Mouse (Mus musculus) intestine, embryonic 14.5 days (tissue): ENCODE measurements at regions not wholly inside any gene's neighbourhood (a gene's known extent, or its start where the extent isn't known, plus 50 kb on each side); places are given as distances from the start of the nearest gene placed in this dataset.

Source experiments
- ATAC-seq: fragments of 200-750 bp; cut with Nextera tagmentation; replicated peaks from 2 replicates; pipeline ENCODE4 v1.8.0; 2017; ENCODE audit warnings: low read depth, moderate number of reproducible peaks, moderate TSS enrichment, moderate library complexity; ENCODE audit not compliant: low FRiP score, low TSS enrichment
- DNase-seq: peaks from one replicate; pipeline ENCODE4 v3.0.0-alpha.2; 2018; ENCODE audit warnings: low spot score
- H3K27ac ChIP-seq: fragments of 300-500 bp; sonication (generic); 2 replicates; pipeline ENCODE4 v1.5.1; 2014; ENCODE audit warnings: low read depth, mild to moderate bottlenecking, control low read depth
- H3K27me3 ChIP-seq: fragments of 300-500 bp; sonication (generic); replicated peaks from 2 replicates; pipeline ENCODE4 v1.6.1; 2014; ENCODE audit warnings: low read length, control low read depth; ENCODE audit not compliant: control insufficient read depth, insufficient read depth
- H3K36me3 ChIP-seq: fragments of 300-500 bp; sonication (generic); 2 replicates; pipeline ENCODE4 v1.6.1; 2014; ENCODE audit warnings: low read length, control low read depth; ENCODE audit not compliant: control insufficient read depth, insufficient read depth
- H3K4me1 ChIP-seq: fragments of 300-500 bp; sonication (generic); replicated peaks from 2 replicates; pipeline ENCODE4 v1.6.1; 2014; ENCODE audit warnings: low read length, control low read depth, mixed read lengths; ENCODE audit not compliant: control insufficient read depth, insufficient read depth
- H3K4me2 ChIP-seq: fragments of 300-500 bp; sonication (generic); 2 replicates; pipeline ENCODE4 v1.6.1; 2014; ENCODE audit warnings: low read length
- H3K4me3 ChIP-seq: fragments of 300-500 bp; sonication (generic); 2 replicates; pipeline ENCODE4 v1.5.1; 2014; ENCODE audit warnings: low read depth, low read length, control low read depth, mixed read lengths
- H3K9ac ChIP-seq: fragments of 300-500 bp; sonication (generic); 2 replicates; pipeline ENCODE4 v1.6.1; 2014; ENCODE audit warnings: mild to moderate bottlenecking, low read length
- H3K9me3 ChIP-seq: fragments of 300-500 bp; sonication (generic); 2 replicates; pipeline ENCODE4 v1.6.1; 2016; ENCODE audit warnings: low read length, control low read depth; ENCODE audit not compliant: control insufficient read depth
- WGBS: fragments of 180-500 bp; shearing (Covaris S2); extraction: QIAGEN DNeasy Blood & Tissue Kit; methylation state at CpG from one replicate; pipeline ENCODE4 v1.1.7; 2014; 5-methylcytosine and 5-hydroxymethylcytosine counted together

DNA sequence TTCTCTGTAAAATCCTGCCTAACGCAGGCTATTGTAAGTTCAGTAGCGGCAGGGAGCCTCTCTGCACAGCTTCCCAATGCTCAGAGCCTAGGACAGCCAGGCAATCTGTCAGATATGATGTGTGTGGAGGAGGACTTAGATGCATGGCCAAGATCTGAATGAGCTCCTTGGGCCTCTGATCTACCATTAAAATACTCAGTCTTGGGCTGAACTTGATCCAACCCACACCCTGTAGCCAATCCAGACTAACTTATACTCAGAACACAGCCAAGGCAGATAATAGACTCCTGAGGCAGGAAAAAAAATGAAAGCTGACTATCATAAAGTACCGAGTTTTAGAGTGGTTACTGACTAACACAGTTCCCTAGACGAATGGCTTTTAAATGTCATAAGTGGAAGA, 165.4 kb upstream of the Zfp618 start:
- H3K27ac ChIP-seq = no peak overlapping the region
- no peaks in the 10 kb centered on the region for H3K4me1 ChIP-seq
- H3K27me3 ChIP-seq = no peaks in the 10 kb centered on the region
- WGBS = 72% methylated on average over 4 of the region's 4 CpGs
- H3K9ac ChIP-seq = no peak overlapping the region
- no peaks in the 10 kb centered on the region for H3K9me3 ChIP-seq
- no peak overlapping the region for H3K4me2 ChIP-seq
- no peaks in the 10 kb centered on the region for H3K36me3 ChIP-seq
- no peak overlapping the region for H3K4me3 ChIP-seq
- ATAC-seq (no peak), DNase-seq (no peak)

- DNase-seq (no peak), ATAC-seq (no peak)
- no peak overlapping the region for H3K4me2 ChIP-seq
Measured at GRCm38 (mm10) chr4:62805841-62806240, 159.5 kb upstream of the Zfp618 start.

DNA sequence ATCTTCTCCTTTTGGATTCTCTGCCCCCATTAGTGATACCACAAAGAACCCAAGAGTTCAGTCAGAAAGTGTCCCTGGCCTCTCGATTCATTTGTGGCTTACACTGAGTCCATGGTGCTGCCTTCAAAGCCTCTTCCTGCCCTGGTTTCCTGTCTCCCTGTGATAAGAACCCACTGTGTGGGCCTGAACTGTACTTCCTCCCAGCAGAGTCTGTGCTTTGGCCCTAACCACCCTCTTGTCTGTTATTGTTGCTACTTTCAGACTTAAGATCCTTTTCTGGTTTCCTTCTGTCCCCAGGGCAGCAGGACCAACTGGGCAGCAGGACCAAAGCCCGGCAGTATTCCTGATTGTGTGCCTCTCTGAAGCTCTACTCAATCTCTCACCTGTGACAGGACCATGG, 158.6 kb upstream of the Zfp618 start:
- no peak overlapping the region for H3K4me2 ChIP-seq
- DNase-seq (no peak), ATAC-seq (no peak)
- H3K9ac ChIP-seq = no peak overlapping the region
- WGBS = 65% methylated on average over 2 of the region's 2 CpGs
- no peaks in the 10 kb centered on the region for H3K27me3 ChIP-seq
- H3K36me3 ChIP-seq = no peaks in the 10 kb centered on the region
- no peaks in the 10 kb centered on the region for H3K9me3 ChIP-seq
- no peak overlapping the region for H3K4me3 ChIP-seq
- H3K4me1 ChIP-seq = 0 out of 2 replicates have a peak, but pooled peaks cover 6% of the 10 kb centered on the region
- H3K27ac ChIP-seq = no peak overlapping the region

More at GRCm38 (mm10) chr4:62805841-62806240, 159.5 kb upstream of the Zfp618 start:
- Histone ChIP-seq H3K4me3 (no peak overlapping the region), H3K4me1 (0 out of 2 replicates have a peak, but pooled peaks cover 6% of the 10 kb centered on the region), H3K36me3 (no peaks in the 10 kb centered on the region), H3K27ac (no peak overlapping the region), H3K9ac (no peak overlapping the region), H3K9me3 (no peaks in the 10 kb centered on the region), H3K27me3 (no peaks in the 10 kb centered on the region)
- WGBS = 3% methylated on average over 6 of the region's 6 CpGs

GRCm38 (mm10) chr4:62807926-62808552, 157.3 kb upstream of the Zfp618 start:
- WGBS = 72% methylated on average over 12 of the region's 12 CpGs
- no peaks in the 10 kb centered on the region for H3K9me3 ChIP-seq
- H3K27me3 ChIP-seq = no peaks in the 10 kb centered on the region
- ATAC-seq (no peak), DNase-seq (no peak)
- H3K27ac ChIP-seq = no peak overlapping the region
- 0 out of 2 replicates have a peak, but pooled peaks cover 6% of the 10 kb centered on the region for H3K4me1 ChIP-seq
- H3K4me2 ChIP-seq = no peak overlapping the region
- no peak overlapping the region for H3K4me3 ChIP-seq
- no peak overlapping the region for H3K9ac ChIP-seq
- H3K36me3 ChIP-seq = no peaks in the 10 kb centered on the region

GRCm38 (mm10) chr4:62808553-62808950, 156.8 kb upstream of the Zfp618 start:
- no peaks in the 10 kb centered on the region for H3K36me3 ChIP-seq
- H3K4me3 ChIP-seq = no peak overlapping the region
- no peak overlapping the region for H3K4me2 ChIP-seq
- H3K27me3 ChIP-seq = no peaks in the 10 kb centered on the region
- H3K4me1 ChIP-seq = 0 out of 2 replicates have a peak, but pooled peaks cover 6% of the 10 kb centered on the region
- 93% methylated on average over 12 of the region's 12 CpGs for WGBS
- DNase-seq = no peak
- no peak overlapping the region for H3K9ac ChIP-seq
- no peaks in the 10 kb centered on the region for H3K9me3 ChIP-seq
- no peak overlapping the region for H3K27ac ChIP-seq
- no peak for ATAC-seq

DNA sequence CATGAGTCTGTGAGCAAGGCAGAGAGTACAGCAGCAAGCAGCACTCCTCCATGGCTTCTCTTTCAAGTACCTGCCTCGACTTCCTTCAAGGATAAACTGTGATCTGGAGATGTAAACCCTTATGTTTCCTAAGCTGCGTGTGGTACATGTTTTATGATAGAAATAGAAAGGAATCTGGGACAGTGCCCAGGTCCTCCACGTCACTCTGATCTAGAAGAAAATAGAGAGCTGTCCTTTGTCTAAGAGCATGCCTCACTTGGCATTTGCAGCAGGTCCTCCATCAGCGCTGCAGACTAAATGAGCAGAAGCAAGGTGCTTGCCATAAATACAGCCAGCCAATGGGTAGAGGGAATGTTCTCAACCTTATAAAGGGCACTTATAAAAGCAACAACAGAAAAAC, 156.3 kb upstream of the Zfp618 start:
- Histone ChIP-seq H3K4me1 (0 out of 2 replicates have a peak, but pooled peaks cover 6% of the 10 kb centered on the region), H3K27ac (no peak overlapping the region), H3K4me3 (no peak overlapping the region), H3K27me3 (no peaks in the 10 kb centered on the region), H3K4me2 (no peak overlapping the region), H3K9ac (no peak overlapping the region), H3K9me3 (no peaks in the 10 kb centered on the region), H3K36me3 (no peaks in the 10 kb centered on the region)
- no peak for DNase-seq
- no peak for ATAC-seq
- 80% methylated on average over 4 of the region's 4 CpGs for WGBS

GRCm38 (mm10) chr4:62819889-62820288, 145.5 kb upstream of the Zfp618 start:
- no peak for ATAC-seq

DNA sequence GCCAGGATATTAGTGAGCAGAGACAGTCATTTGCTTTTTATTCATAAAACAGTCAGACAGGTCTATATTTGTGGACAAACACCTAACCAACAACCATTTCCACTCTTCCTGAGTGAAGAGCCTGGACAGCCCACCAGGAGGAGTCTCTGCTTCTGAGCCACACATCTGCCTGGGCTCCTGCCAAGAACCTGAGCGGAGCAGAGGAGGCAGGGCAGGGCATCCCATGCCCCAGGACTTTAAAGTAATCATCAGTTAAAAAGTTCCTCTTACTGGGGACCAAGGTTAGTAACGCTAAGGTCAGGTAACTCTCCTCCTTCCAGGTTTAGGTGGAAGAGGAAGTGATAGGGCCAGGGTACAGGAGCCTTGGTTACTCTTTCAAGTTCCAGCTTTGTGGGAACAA, 144.1 kb upstream of the Zfp618 start:
- no peak overlapping the region for H3K4me2 ChIP-seq
- DNase-seq (no peak), ATAC-seq (no peak)
- no peaks in the 10 kb centered on the region for H3K27me3 ChIP-seq
- 30% methylated on average over 2 of the region's 2 CpGs for WGBS
- H3K9me3 ChIP-seq = no peaks in the 10 kb centered on the region
- H3K4me3 ChIP-seq = no peak overlapping the region
- no peaks in the 10 kb centered on the region for H3K36me3 ChIP-seq
- no peak overlapping the region for H3K9ac ChIP-seq
- no peaks in the 10 kb centered on the region for H3K4me1 ChIP-seq
- no peak overlapping the region for H3K27ac ChIP-seq

More at GRCm38 (mm10) chr4:62819889-62820288, 145.5 kb upstream of the Zfp618 start:
- Histone ChIP-seq H3K4me3 (no peak overlapping the region), H3K4me1 (no peaks in the 10 kb centered on the region), H3K4me2 (no peak overlapping the region), H3K27me3 (no peaks in the 10 kb centered on the region), H3K9me3 (no peaks in the 10 kb centered on the region), H3K27ac (no peak overlapping the region), H3K36me3 (no peaks in the 10 kb centered on the region), H3K9ac (no peak overlapping the region)
- no peak for DNase-seq
- WGBS = 78% methylated on average over 2 of the region's 2 CpGs

DNA sequence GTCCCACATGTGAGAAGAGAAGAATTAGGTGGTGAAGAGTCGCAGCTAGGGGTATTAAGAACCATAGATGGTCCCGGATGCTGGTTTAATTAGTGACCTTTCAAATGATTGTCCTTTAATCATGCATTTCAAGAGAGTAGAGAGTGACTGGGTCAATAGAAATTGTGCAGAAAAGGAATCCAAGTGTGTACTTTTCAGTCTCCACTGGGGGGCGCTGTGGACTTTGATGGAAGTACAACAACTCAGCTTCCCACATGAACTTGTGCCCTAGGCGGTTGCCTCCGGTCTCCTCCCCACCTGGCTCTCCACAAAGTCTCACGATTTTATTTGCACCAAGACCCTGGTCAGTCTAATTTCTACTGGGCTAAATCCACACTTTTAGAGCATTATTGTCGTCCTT, 142.8 kb upstream of the Zfp618 start:
- Histone ChIP-seq H3K4me2 (no peak overlapping the region), H3K9ac (no peak overlapping the region), H3K27me3 (no peaks in the 10 kb centered on the region), H3K27ac (no peak overlapping the region), H3K4me3 (no peak overlapping the region), H3K36me3 (no peaks in the 10 kb centered on the region), H3K9me3 (no peaks in the 10 kb centered on the region), H3K4me1 (no peaks in the 10 kb centered on the region)
- no peak for ATAC-seq
- 49% methylated on average over 7 of the region's 7 CpGs for WGBS
- DNase-seq = peak; percentile 79
